Mouse (Mus musculus): Measurements from ENCODE around the gene Olfr177. TPM values are rescaled to one million over a fixed set of nuclear protein-coding genes. Genes with fewer than 3 reads are reported as not detected.

Olfr177 gene
- not detected in 2 replicates for polyA plus RNA-seq (2015; fragmentation: Nextera tagmentation; extraction: Ambion mirVana)

GRCm38 (mm10) chr16:58874668-58875067, at the start of gene Olfr177:
Olfr177 (minus strand) TSS chr16:58874768.

GRCm38 (mm10) chr16:58891963-58892362, 17.4 kb upstream of the Olfr177 start, which contains the start of gene Olfr178:
Olfr178 (minus strand) TSS chr16:58892063.

GRCm38 (mm10) chr16:58826732-58827319, 47.7 kb downstream of the Olfr177 start, which contains the start of gene Olfr175-ps1:
Olfr175-ps1 (minus strand) TSS chr16:58826782.

Other genes with a start within 250 kb of the Olfr177 start
- gene E330017A01Rik, start 236.0 kb downstream of the Olfr177 start, polyA plus RNA-seq (2015; fragmentation: Nextera tagmentation; extraction: Ambion mirVana) = not detected in 2 replicates
- 261 and 338 TPM in 2 replicates for gene Cpox, start 204.5 kb downstream of the Olfr177 start, polyA plus RNA-seq (2015; fragmentation: Nextera tagmentation; extraction: Ambion mirVana)
- 0.14 and 0.21 TPM in 2 replicates for gene Gpr15, start 155.7 kb downstream of the Olfr177 start, polyA plus RNA-seq (2015; fragmentation: Nextera tagmentation; extraction: Ambion mirVana)
- gene Cldnd1, start 146.9 kb downstream of the Olfr177 start, polyA plus RNA-seq (2015; fragmentation: Nextera tagmentation; extraction: Ambion mirVana) = 33.5 and 37.6 TPM in 2 replicates
- gene Olfr172, start 111.6 kb downstream of the Olfr177 start, polyA plus RNA-seq (2015; fragmentation: Nextera tagmentation; extraction: Ambion mirVana) = not detected in 2 replicates
- gene Olfr173, start 74.5 kb downstream of the Olfr177 start, polyA plus RNA-seq (2015; fragmentation: Nextera tagmentation; extraction: Ambion mirVana) = not detected in 2 replicates
- gene Olfr175-ps1, start 48.0 kb downstream of the Olfr177 start, polyA plus RNA-seq (2015; fragmentation: Nextera tagmentation; extraction: Ambion mirVana) = not detected in 2 replicates
- gene Olfr178, start 17.3 kb upstream of the Olfr177 start, polyA plus RNA-seq (2015; fragmentation: Nextera tagmentation; extraction: Ambion mirVana) = not detected in 2 replicates
- gene Olfr181, start 54.0 kb upstream of the Olfr177 start, polyA plus RNA-seq (2015; fragmentation: Nextera tagmentation; extraction: Ambion mirVana) = not detected in 2 replicates
- not detected in 2 replicates for gene Olfr180, start 54.6 kb upstream of the Olfr177 start, polyA plus RNA-seq (2015; fragmentation: Nextera tagmentation; extraction: Ambion mirVana)
- not detected in 2 replicates for gene Olfr183, start 120.6 kb upstream of the Olfr177 start, polyA plus RNA-seq (2015; fragmentation: Nextera tagmentation; extraction: Ambion mirVana)
- gene Olfr186, start 155.5 kb upstream of the Olfr177 start, polyA plus RNA-seq (2015; fragmentation: Nextera tagmentation; extraction: Ambion mirVana) = not detected in 2 replicates
- not detected in 2 replicates for gene Olfr187, start 165.0 kb upstream of the Olfr177 start, polyA plus RNA-seq (2015; fragmentation: Nextera tagmentation; extraction: Ambion mirVana)
- gene Olfr190, start 203.2 kb upstream of the Olfr177 start, polyA plus RNA-seq (2015; fragmentation: Nextera tagmentation; extraction: Ambion mirVana) = not detected in 2 replicates
- gene Olfr191, start 215.1 kb upstream of the Olfr177 start, polyA plus RNA-seq (2015; fragmentation: Nextera tagmentation; extraction: Ambion mirVana) = not detected in 2 replicates
- not detected in 2 replicates for gene Olfr193, start 237.1 kb upstream of the Olfr177 start, polyA plus RNA-seq (2015; fragmentation: Nextera tagmentation; extraction: Ambion mirVana)
- gene Olfr194, start 246.3 kb upstream of the Olfr177 start, polyA plus RNA-seq (2015; fragmentation: Nextera tagmentation; extraction: Ambion mirVana) = not detected in 2 replicates

Data from spleen, postnatal 0 days (tissue).